Comparison of ENCODE assay signal across 8 mouse cellular contexts in the genomic region with DNA sequence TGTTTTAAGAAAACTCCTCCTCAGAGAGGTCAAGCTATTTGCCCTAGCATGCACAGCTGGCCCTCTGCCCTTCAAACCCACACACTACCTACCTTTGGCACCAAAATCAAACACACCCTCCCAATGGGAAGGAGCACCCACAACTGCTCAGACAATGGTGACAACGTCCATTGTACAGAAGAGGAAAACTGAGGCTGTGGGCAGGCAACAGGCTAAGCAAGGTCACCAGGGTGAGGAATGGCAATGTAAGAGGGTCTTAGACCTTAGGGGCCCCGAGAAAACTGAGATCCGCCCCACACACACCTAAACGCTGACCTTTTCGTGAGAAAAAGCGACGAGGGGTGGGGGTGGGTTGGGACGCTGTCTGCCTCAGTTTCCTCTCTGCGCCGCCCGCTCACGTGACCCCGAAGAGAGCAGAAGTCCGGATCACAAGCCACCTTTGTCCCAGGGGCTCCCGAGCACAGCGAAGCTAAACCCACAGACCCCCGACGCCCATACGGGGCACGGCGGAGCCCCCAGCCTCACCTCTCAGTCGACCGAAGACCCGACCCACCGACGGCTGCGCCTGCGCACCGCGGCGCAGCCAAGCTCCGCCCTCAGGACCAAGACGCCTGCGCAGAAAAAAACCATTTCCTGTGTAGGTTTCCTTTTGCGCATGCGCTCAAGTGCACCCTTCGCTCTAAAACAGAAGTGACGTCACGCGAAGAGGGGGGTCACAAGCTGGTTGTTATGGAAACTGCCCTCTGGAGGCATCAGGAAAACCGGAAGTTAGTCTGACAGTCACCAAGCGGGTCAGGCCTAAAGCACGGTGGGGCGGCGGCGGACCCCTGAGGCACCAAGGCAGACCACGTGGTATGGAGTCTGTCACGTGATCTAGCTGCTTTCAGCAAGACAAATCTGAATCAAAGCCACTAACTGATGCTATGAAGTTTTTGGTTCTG. TPM values are rescaled to one million over a fixed set of nuclear protein-coding genes. Genes with fewer than 3 reads are reported as not detected.
DNase-seq lines count a peak whose midpoint lies in the region; ATAC-seq lines count a peak whose summit lies in the region.

TSS of gene Sgta (minus strand) at position 579 of the 941 bp plus-strand sequence.

- peaks cover 13% of the 10 kb centered on the region for H3K4me1 ChIP-seq in intestine, embryonic 14.5 days (replicated peaks; ENCODE audit: control insufficient read depth, insufficient read depth, low read length)

- H3K4me3 ChIP-seq in intestine, embryonic 14.5 days (ENCODE audit: low read depth, low read length), result peak within 1 kb of the TSS; percentile 90

- peak within 1 kb of the TSS; percentile 38 for H3K27ac ChIP-seq in intestine, embryonic 14.5 days (ENCODE audit: low read depth)

- under 1% methylated on average over 48 of the region's 48 CpGs for WGBS in intestine, embryonic 14.5 days

- ATAC-seq in intestine, embryonic 14.5 days (replicated peaks; ENCODE audit: low FRiP score, low TSS enrichment, low read depth), result peak; percentile 96

- peak within 1 kb of the TSS; percentile 87 for H3K4me2 ChIP-seq in intestine, embryonic 14.5 days (ENCODE audit: low read length)

- H3K9me3 ChIP-seq in intestine, embryonic 14.5 days (ENCODE audit: control insufficient read depth, low read length), result no peaks in the 10 kb centered on the region

- no peaks in the 10 kb centered on the region for H3K27me3 ChIP-seq in intestine, embryonic 14.5 days (replicated peaks; ENCODE audit: control insufficient read depth, insufficient read depth, low read length)

- no peaks in the 10 kb centered on the region for H3K36me3 ChIP-seq in intestine, embryonic 14.5 days (ENCODE audit: control insufficient read depth, insufficient read depth, low read length)

- peak within 1 kb of the TSS; percentile 82 for H3K9ac ChIP-seq in intestine, embryonic 14.5 days (ENCODE audit: low read length)

- intact Hi-C loops in left cerebral cortex, postnatal 14 days (cut with DNase I), result no loop called here

- DNase-seq in adrenal gland, adult 18-20 months (ENCODE audit: low spot score in 2 of 2), result peak; percentile 94 to 96
- DNase-seq in embryo, embryonic 11 days, result peak; percentile 100
- peak; percentile 98 for DNase-seq in gastrocnemius, postnatal 25 days
- peak; percentile 99 for DNase-seq in intestine, embryonic 14.5 days (ENCODE audit: low spot score)
- peak; percentile 99 to 100 for DNase-seq in left cerebral cortex, postnatal 14 days (ENCODE audit: low spot score in 2 of 2)
- peak; percentile 100 for DNase-seq in mesoderm, embryonic 11.5 days (ENCODE audit: low read depth, low spot score)
- DNase-seq in right cerebral cortex, postnatal 36 days (ENCODE audit: low spot score in 2 of 2), result peak; percentile 100
- peak; percentile 99 for DNase-seq in yolk sac, embryonic 10.5 days (ENCODE audit: low spot score)

RNA-seq across cellular contexts. Expression of gene Sgta, which starts in this region (rescaled TPM):
- total RNA-seq in adrenal gland, adult 18-20 months (2021), result 100 to 1,000 TPM; 220 to 229 TPM
- 10 to 100 TPM; 82.2 to 85.2 TPM for total RNA-seq in gastrocnemius, postnatal 25 days (2021)
- 171 and 181 TPM in 2 replicates for polyA plus RNA-seq in intestine, embryonic 14.5 days (2014; fragmentation: Nextera tagmentation; extraction: Ambion mirVana)
- total RNA-seq in left cerebral cortex, postnatal 14 days (2021), result 100 to 1,000 TPM; 178 to 186 TPM

Comparison
In these comparisons a context has a peak if more than half of its experiments do, and no peak if none do; other contexts are left out.
1. Peak in every context shown above with its lines: DNase-seq, ATAC-seq, H3K4me3 ChIP-seq and H3K27ac ChIP-seq.